Mouse (Mus musculus) E14TG2a.4 (cell line): ENCODE measurements around the gene H2al2a.

Experiments used
- CTCF ChIP-seq: conservative IDR thresholded peaks from 2 replicates; pipeline ENCODE4 v1.5.1; 2014; ENCODE audit warnings: low read length
- POU5F1 ChIP-seq: IDR thresholded peaks from 2 replicates; pipeline ENCODE4 v1.6.1; 2014; ENCODE audit warnings: low read length, borderline replicate concordance

DNA sequence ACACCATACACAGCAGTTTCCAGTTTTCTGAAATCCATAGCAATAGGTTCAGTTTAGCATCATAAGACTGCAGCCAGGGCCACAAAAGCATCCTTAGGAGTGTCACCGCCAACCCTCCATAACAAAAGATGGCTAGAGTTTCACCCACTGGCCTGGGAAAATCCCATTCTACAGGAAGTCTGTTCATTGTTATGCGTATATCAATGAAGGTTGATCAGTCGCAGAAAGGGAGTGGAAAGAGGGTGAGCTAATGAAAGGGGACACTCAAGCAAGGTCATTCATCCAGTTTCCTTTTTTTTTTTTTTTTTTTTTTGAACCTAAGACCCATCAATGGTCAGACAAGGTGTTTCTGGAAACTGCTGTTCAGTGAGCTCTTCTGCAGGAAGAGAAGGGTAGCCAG, 7.6 kb downstream of the H2al2a start:
- TF ChIP-seq CTCF (no peak), POU5F1 (peak; percentile 98)
